Mouse (Mus musculus) ES-E14 (cell line): ENCODE measurements around the gene Urm1. TPM values are rescaled to one million over a fixed set of nuclear protein-coding genes. Genes with fewer than 3 reads are reported as not detected.

Experiments
- DNase-seq: peaks from one replicate; pipeline ENCODE4 v3.0.0-alpha.2; 2013; ENCODE audit warnings: low read depth, low spot score
- H3K27ac ChIP-seq: 2 replicates; pipeline ENCODE4 v1.5.1; 2012; ENCODE audit warnings: low read depth, mild to moderate bottlenecking, low read length, moderate library complexity, mixed read lengths; ENCODE audit not compliant: poor library complexity, insufficient read depth, severe bottlenecking
- H3K36me3 ChIP-seq: 2 replicates; pipeline ENCODE4 v1.6.1; 2012; ENCODE audit warnings: mild to moderate bottlenecking, low read length, moderate library complexity, mixed read lengths; ENCODE audit not compliant: control insufficient read depth, poor library complexity, insufficient read depth, severe bottlenecking
- H3K4me1 ChIP-seq, 2 experiments: fragments of 150-350 bp in 1 of 2; sonication (generic) in 1 of 2; 2 replicates each; pipeline ENCODE4 v1.6.1; 2012; ENCODE audit warnings: low read length in 2 of 2, mild to moderate bottlenecking in 1 of 2, mixed read lengths in 1 of 2; ENCODE audit not compliant: control insufficient read depth in 2 of 2, insufficient read depth in 2 of 2, poor library complexity in 1 of 2
- H3K4me3 ChIP-seq, 2 experiments: fragments of 150-350 bp in 1 of 2; sonication (generic) in 1 of 2; 2 replicates each; pipeline ENCODE4 v1.5.1; 2012; ENCODE audit warnings: low read length in 2 of 2, low read depth in 1 of 2, mild to moderate bottlenecking in 1 of 2, mixed read lengths in 1 of 2; ENCODE audit not compliant: insufficient read depth in 1 of 2, poor library complexity in 1 of 2, severe bottlenecking in 1 of 2
- H3K9ac ChIP-seq: 2 replicates; pipeline ENCODE4 v1.6.1; 2012; ENCODE audit warnings: low read depth, mild to moderate bottlenecking, low read length, mixed read lengths; ENCODE audit not compliant: poor library complexity, insufficient read depth, severe bottlenecking
- H3K9me3 ChIP-seq: fragments of 150-350 bp; sonication (generic); 2 replicates; pipeline ENCODE4 v1.6.1; 2012; ENCODE audit warnings: low read depth, mild to moderate bottlenecking, low read length; ENCODE audit not compliant: control insufficient read depth, insufficient read depth
- CHD2 ChIP-seq: IDR thresholded peaks from 2 replicates; pipeline ENCODE4 v1.6.1; 2014; ENCODE audit warnings: mild to moderate bottlenecking, low read depth, low read length, inconsistent platforms
- HCFC1 ChIP-seq: IDR thresholded peaks from 2 replicates; pipeline ENCODE4 v1.6.1; 2012; ENCODE audit warnings: low read length, inconsistent platforms, borderline replicate concordance; ENCODE audit not compliant: insufficient read depth
- MAFK ChIP-seq: IDR thresholded peaks from 2 replicates; pipeline ENCODE4 v1.6.1; 2014; ENCODE audit warnings: mild to moderate bottlenecking, low read depth, low read length, inconsistent platforms; ENCODE audit not compliant: insufficient read depth
- ZC3H11A ChIP-seq: IDR thresholded peaks from 2 replicates; pipeline ENCODE4 v1.6.1; 2012; ENCODE audit warnings: low read depth, mild to moderate bottlenecking, inconsistent platforms, low read length, borderline replicate concordance
- ZNF384 ChIP-seq: IDR thresholded peaks from 2 replicates; pipeline ENCODE4 v1.6.1; 2012; ENCODE audit warnings: low read depth, low read length, inconsistent platforms
- in situ Hi-C, 2 experiments: fragments of 600-800 bp; cut with MboI; formaldehyde crosslinking; loops; one replicate each; pipeline ENCODE4 v1.15.1; 2025; ENCODE audit warnings: low sequenced_read_pairs in 2 of 2, inconsistent platforms in 1 of 2; ENCODE audit not compliant: unreplicated experiment in 2 of 2
- total RNA-seq: library from RNA; depleted of rRNA; stranded (reverse); fragments of 300-350 nt; gene quantifications from 2 replicates; pipeline ENCODE4 v1.2.3, GENCODE M21; 2012

The Urm1 gene
- total RNA-seq, 1 experiment = 50.8 TPM

GRCm38 (mm10) chr2:29826926-29827708, 7.2 kb downstream of the Urm1 start:
- peak overlapping the region; percentile 84 for H3K27ac ChIP-seq
- no peaks in the 10 kb centered on the region; the same call in 1 of the 2 replicates for H3K36me3 ChIP-seq
- H3K9me3 ChIP-seq = no peaks in the 10 kb centered on the region
- H3K9ac ChIP-seq = peak overlapping the region; percentile 93
- in situ Hi-C loops = no loop called here
- H3K4me1 ChIP-seq = peaks cover 0 to 4% of the 10 kb centered on the region in 2 experiments; a peak in 2 of 4 replicates
- peak; percentile 97 for DNase-seq
- TF ChIP-seq ZNF384 = peak; percentile 99
- peak; percentile 57 for TF ChIP-seq MAFK
- TF ChIP-seq ZC3H11A = no peak
- peak overlapping the region; percentile 87 to 88 for H3K4me3 ChIP-seq

- Histone ChIP-seq H3K4me3 (peak overlapping the region; percentile 87 to 88), H3K27ac (peak overlapping the region; percentile 65), H3K9me3 (no peaks in the 10 kb centered on the region), H3K4me1 (peaks cover 0 to 3% of the 10 kb centered on the region in 2 experiments; a peak in 2 of 4 replicates), H3K36me3 (peaks cover 2% of the 10 kb centered on the region), H3K9ac (peak overlapping the region; percentile 93)
- TF ChIP-seq CHD2 (no peak), MAFK (no peak), HCFC1 (no peak), ZNF384 (no peak), ZC3H11A (no peak)
- in situ Hi-C loops = no loop called here
- no peak for DNase-seq
These were observed 7.8 kb downstream of the Urm1 start for GRCm38 (mm10) chr2:29827709-29828024.

- Histone ChIP-seq H3K9ac (no peak overlapping the region), H3K4me3 (no peak overlapping the region), H3K27ac (no peak overlapping the region), H3K4me1 (peaks cover 1 to 13% of the 10 kb centered on the region in 2 experiments; a peak in 2 of 4 replicates), H3K36me3 (peaks cover 2% of the 10 kb centered on the region), H3K9me3 (no peaks in the 10 kb centered on the region)
- no peak for TF ChIP-seq ZNF384
- no peak for TF ChIP-seq HCFC1
- TF ChIP-seq CHD2 = no peak
- no peak for TF ChIP-seq ZC3H11A
- no peak for TF ChIP-seq MAFK
- DNase-seq = no peak
- in situ Hi-C loops = no loop called here
These were observed 11.2 kb downstream of the Urm1 start for GRCm38 (mm10) chr2:29831106-29831505.

- no peak for TF ChIP-seq MAFK
- TF ChIP-seq CHD2 = no peak
- in situ Hi-C loops = no loop called here
- Histone ChIP-seq H3K9me3 (no peaks in the 10 kb centered on the region), H3K4me3 (no peak overlapping the region), H3K36me3 (peaks cover 8% of the 10 kb centered on the region), H3K27ac (peak overlapping the region; percentile 23; the same call in 1 of the 2 replicates), H3K9ac (peak overlapping the region; percentile 23; the same call in 1 of the 2 replicates), H3K4me1 (peaks cover 6 to 17% of the 10 kb centered on the region in 2 experiments; a peak in 2 of 4 replicates)
- DNase-seq = no peak
These were observed 13.9 kb downstream of the Urm1 start for GRCm38 (mm10) chr2:29833796-29834195.
